Mouse (Mus musculus) thymus, adult 2 months (tissue): ENCODE data around the gene Col8a2. TPM values are rescaled to one million over a fixed set of nuclear protein-coding genes. Genes with fewer than 3 reads are reported as not detected.

Experiments
- DNase-seq: peaks from one replicate; pipeline ENCODE4 v3.0.0; 2021
- H3K27ac ChIP-seq: fragments of 200-500 bp; 2 replicates; pipeline ENCODE4 v1.5.1; 2012; ENCODE audit warnings: low read length, control low read depth; ENCODE audit not compliant: control insufficient read depth, insufficient read depth
- H3K27me3 ChIP-seq: fragments of 200-500 bp; 2 replicates; pipeline ENCODE4 v1.6.1; 2012; ENCODE audit warnings: mild to moderate bottlenecking, low read length, moderate library complexity, mixed read lengths; ENCODE audit not compliant: control insufficient read depth, insufficient read depth
- H3K36me3 ChIP-seq: fragments of 200-500 bp; 2 replicates; pipeline ENCODE4 v1.6.1; 2012; ENCODE audit warnings: mild to moderate bottlenecking, low read length, moderate library complexity; ENCODE audit not compliant: control insufficient read depth, insufficient read depth
- H3K4me1 ChIP-seq: fragments of 200-500 bp; replicated peaks from 2 replicates; pipeline ENCODE4 v1.6.1; 2012; ENCODE audit warnings: low read length; ENCODE audit not compliant: control insufficient read depth, insufficient read depth
- H3K4me3 ChIP-seq: fragments of 200-500 bp; 2 replicates; pipeline ENCODE4 v1.5.1; 2012; ENCODE audit warnings: mild to moderate bottlenecking, low read length, control low read depth, moderate library complexity; ENCODE audit not compliant: control insufficient read depth, insufficient read depth
- CTCF ChIP-seq: fragments of 200-500 bp; IDR thresholded peaks from 2 replicates; pipeline ENCODE4 v1.5.1; 2012; ENCODE audit warnings: mild to moderate bottlenecking, control low read depth, low read length, moderate library complexity, borderline replicate concordance; ENCODE audit not compliant: control insufficient read depth, poor library complexity, insufficient read depth; ENCODE audit errors: extremely low read depth
- POLR2A ChIP-seq: fragments of 200-500 bp; IDR thresholded peaks from 2 replicates; pipeline ENCODE4 v1.6.1; 2012; ENCODE audit warnings: mild to moderate bottlenecking, low read length, control low read depth, moderate library complexity; ENCODE audit not compliant: control insufficient read depth, poor library complexity, insufficient read depth; ENCODE audit errors: extremely low read depth
- WGBS: fragments of 180-500 bp; shearing (Covaris S2); methylation state at CpG from one replicate; pipeline ENCODE4 v1.1.7; 2018; 5-methylcytosine and 5-hydroxymethylcytosine counted together
- polyA plus RNA-seq: library from polyadenylated mRNA; depleted of rRNA; stranded (reverse); fragments of >200 nt; gene quantifications from 2 replicates; pipeline ENCODE4 v1.2.3, GENCODE M21; 2012

The Col8a2 gene
- polyA plus RNA-seq, 1 experiment: 0.35 TPM

DNA sequence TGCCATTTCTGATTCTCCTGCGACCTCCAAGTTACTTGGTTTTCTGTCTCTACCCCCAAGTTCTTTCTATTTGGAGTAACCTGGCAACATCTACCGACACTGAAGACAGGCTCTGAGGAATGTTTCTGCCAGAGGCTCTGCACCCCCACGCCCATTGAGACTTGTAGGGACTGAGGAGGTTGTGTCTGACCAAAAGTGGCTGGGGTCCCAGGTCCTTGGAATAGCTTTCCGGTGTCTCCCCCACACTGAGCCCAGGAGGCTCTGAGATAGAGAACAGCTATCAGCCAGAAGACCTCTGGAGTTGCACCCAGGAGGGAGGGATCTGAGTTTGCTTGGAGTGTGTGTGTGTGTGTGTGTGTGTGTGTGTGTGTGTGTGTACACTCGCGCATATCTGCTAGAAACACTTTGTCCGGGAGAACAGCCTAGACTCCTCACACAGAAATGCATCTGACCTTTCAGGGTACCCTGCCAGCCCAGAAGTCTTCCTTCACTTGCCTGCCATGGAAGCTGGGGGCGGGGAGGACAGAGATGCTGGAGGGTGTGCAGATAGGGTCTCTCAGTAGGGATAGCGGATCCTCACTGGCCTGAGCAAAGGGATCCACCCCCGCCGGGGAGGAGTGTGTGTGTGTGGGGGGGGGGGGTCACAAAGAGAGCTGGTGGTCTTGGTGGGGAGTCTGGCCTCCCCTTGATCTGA lies 856 bp downstream of the Col8a2 start:
- Histone ChIP-seq H3K4me3 (no peak overlapping the region), H3K27ac (no peak overlapping the region)
- WGBS: 47% methylated on average over 11 of the region's 11 CpGs

DNA sequence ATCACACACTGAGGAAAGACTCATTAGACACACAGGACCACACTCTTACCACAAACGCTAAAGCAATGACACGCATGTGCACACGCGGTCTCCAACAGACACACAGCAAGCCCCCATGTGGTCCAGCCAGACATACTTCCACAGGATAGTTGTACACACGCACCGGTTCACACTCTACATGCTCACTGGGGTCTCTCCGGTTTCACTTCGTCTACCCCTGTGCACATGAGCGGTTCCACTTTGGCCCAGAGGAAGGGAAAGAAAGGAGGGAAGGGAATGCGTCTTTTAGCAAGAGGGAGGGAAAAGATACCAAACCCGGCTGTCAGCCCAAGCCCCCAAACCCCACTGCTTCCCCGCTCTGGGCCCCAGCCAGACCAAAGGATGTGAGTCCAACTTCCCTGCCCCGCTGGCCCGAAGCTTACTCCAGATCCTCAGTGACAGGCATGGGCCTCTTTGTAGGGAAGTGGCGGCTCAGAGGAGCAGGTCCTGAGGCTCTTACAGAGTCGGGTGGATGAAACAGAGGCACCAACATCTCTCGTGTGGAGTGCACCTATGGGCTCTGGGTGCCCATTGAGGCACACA lies 1.6 kb downstream of the Col8a2 start:
- no peak for DNase-seq
- Histone ChIP-seq H3K27ac (no peak overlapping the region), H3K36me3 (no peaks in the 10 kb centered on the region), H3K4me3 (no peak overlapping the region), H3K27me3 (peaks cover 7% of the 10 kb centered on the region; the same call in 1 of the 2 replicates), H3K4me1 (no peaks in the 10 kb centered on the region)
- TF ChIP-seq CTCF: no peak
- WGBS: 34% methylated on average over 17 of the region's 17 CpGs

More for the DNA sequence above, 856 bp downstream of the Col8a2 start:
- H3K4me1 ChIP-seq: no peaks in the 10 kb centered on the region
- TF ChIP-seq CTCF: no peak
- TF ChIP-seq POLR2A: no peak
- DNase-seq: no peak
- peaks cover 7% of the 10 kb centered on the region; the same call in 1 of the 2 replicates for H3K27me3 ChIP-seq
- H3K36me3 ChIP-seq: no peaks in the 10 kb centered on the region

DNA sequence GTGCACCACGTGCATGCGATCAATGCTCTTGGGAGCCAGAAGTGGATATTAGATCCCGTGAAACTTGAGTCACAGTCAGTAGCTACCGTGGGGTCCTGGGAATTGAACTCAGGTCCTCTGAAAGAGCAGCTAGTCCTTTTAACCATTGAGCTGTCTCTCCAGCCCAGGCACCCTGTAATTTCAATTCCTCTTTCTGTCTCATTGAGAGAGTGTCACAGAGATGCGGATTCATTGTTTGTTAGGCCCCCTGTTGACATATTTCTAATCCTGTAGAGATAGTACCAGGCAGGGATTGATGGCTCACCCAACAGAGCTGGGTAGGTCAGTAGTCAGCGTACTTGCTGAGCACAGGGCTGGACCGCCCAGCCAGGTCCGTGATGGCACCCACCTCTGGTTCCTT lies 3.7 kb downstream of the Col8a2 start:
- no peak for TF ChIP-seq CTCF
- no peak for TF ChIP-seq POLR2A
- H3K4me1 ChIP-seq: no peaks in the 10 kb centered on the region
- no peak for DNase-seq
- H3K27me3 ChIP-seq: peaks cover 7% of the 10 kb centered on the region; the same call in 1 of the 2 replicates
- H3K4me3 ChIP-seq: no peak overlapping the region
- WGBS: 88% methylated on average over 8 of the region's 8 CpGs
- H3K36me3 ChIP-seq: no peaks in the 10 kb centered on the region
- no peak overlapping the region for H3K27ac ChIP-seq

DNA sequence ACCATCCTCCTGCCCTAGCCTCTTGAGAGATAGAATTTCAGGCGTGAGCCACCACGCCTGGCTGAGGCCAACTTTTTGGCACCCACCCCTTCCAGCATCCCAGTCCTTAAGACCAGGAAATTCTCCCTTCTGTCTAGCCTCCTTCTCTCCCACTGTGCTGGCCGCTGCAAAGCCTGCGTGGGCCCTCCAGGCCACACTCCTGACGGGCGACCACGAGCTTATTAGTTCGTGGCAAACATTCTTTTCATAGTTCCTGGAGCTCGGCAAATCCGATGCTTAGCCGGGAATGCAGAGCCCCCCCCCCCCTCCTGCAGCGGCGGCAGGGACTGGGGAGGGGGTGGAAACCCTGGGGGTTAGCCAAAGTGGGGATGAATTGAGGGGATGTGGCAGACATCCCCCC lies 4.6 kb downstream of the Col8a2 start:
- Histone ChIP-seq H3K4me3 (no peak overlapping the region), H3K27ac (no peak overlapping the region), H3K27me3 (peaks cover 7% of the 10 kb centered on the region; the same call in 1 of the 2 replicates), H3K36me3 (no peaks in the 10 kb centered on the region), H3K4me1 (no peaks in the 10 kb centered on the region)
- 75% methylated on average over 13 of the region's 13 CpGs for WGBS
- TF ChIP-seq POLR2A: no peak
- TF ChIP-seq CTCF: no peak
- no peak for DNase-seq

DNA sequence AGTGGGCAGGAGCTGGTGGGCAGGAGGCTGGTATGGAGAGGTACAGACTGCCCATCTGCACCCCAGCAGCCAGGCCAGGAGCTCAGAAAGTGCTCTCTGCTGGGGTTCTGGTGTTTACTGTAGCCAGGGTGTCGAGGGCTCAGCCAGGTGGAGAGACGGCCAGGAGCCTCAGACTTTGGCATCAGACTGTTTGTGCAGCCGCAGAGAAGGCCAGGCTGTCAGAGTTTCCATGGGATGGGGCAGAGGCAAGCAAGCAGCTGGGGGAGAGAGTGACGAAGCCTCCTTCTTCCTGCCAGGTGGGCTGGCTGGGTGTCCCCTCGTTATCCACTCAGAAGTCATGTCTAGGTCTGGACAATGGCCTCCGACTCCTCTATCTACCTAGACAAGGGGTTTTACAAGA lies 8.6 kb downstream of the Col8a2 start:
- H3K27ac ChIP-seq: no peak overlapping the region
- H3K27me3 ChIP-seq: peaks cover 4% of the 10 kb centered on the region; the same call in 1 of the 2 replicates
- WGBS: 91% methylated on average over 6 of the region's 6 CpGs
- H3K36me3 ChIP-seq: no peaks in the 10 kb centered on the region
- TF ChIP-seq POLR2A (no peak), CTCF (no peak)
- no peak overlapping the region for H3K4me3 ChIP-seq
- H3K4me1 ChIP-seq: peaks cover 11% of the 10 kb centered on the region
- DNase-seq: no peak

DNA sequence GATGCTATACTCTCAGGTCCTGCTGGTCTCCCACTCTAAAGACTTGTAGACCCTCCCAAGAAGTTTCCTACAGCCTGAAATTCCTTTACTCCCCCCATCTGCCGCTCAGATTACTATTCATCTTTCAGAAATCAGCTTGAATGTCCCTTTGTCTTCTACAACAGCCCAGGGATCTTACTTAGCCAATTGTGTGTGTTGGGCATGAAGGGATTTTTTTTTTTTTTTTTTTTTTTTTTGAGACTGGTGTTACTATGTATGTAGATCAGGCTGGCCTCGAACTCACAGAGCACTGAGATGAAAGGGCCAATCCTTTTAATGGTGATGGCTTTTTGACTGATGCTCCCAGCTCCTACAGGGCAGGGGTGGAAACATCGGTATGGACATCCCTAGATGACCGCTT lies 9.3 kb downstream of the Col8a2 start:
- Histone ChIP-seq H3K27me3 (peaks cover 4% of the 10 kb centered on the region), H3K27ac (no peak overlapping the region), H3K36me3 (no peaks in the 10 kb centered on the region), H3K4me3 (no peak overlapping the region), H3K4me1 (peaks cover 18% of the 10 kb centered on the region)
- TF ChIP-seq POLR2A: no peak
- TF ChIP-seq CTCF: no peak
- 68% methylated on average over 4 of the region's 4 CpGs for WGBS
- DNase-seq: no peak
